10 mouse cellular contexts compared by ENCODE assay signal in the genomic region with DNA sequence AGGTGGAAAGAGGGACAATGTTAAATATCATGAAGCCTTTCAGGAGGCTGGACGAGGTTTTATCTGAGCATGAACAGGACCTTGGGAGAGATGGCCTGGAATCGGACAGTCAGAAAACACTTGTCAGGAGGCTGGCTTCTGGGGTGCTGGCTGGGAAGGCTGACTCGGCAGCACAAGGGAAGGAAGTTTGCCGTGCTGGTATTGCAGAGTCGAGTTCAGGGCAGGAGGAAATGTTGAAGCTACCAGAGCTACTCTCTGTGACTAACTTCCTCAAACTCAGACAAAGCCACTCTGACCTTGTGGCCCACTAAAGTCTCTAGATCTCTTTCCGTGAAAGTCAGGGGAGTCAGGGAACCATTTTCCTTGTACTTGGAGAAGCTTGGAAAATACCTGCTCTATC.
DNase-seq lines count a peak whose midpoint lies in the region; ATAC-seq and TF ChIP-seq lines count a peak whose summit lies in the region.
"Had no signal": no experiment of that assay in that cellular context is flagged by ENCODE, and none has a peak within 500 bp of the region (broad histone marks: within the 10 kb centered on the region; RNA-seq: fewer than 3 reads in every experiment).

No protein-coding gene starts in this region.

- H3K4me1 ChIP-seq in bone marrow, adult 2 months (ENCODE audit: control insufficient read depth, insufficient read depth, low read length), result peaks cover 14% of the 10 kb centered on the region
- no peaks in the 10 kb centered on the region for H3K4me1 ChIP-seq in intestine, embryonic 16.5 days (ENCODE audit: control insufficient read depth, insufficient read depth, low read length)
- H3K4me1 ChIP-seq: hindbrain, embryonic 10.5 days had no signal

- H3K9ac ChIP-seq in intestine, embryonic 16.5 days (ENCODE audit: low read depth, low read length), result no peak overlapping the region

- H3K9me3 ChIP-seq in intestine, embryonic 16.5 days (ENCODE audit: control insufficient read depth, low read length), result no peaks in the 10 kb centered on the region
- H3K9me3 ChIP-seq: hindbrain, embryonic 10.5 days had no signal

- peak overlapping the region; percentile 18; the same call in 1 of the 2 replicates for H3K27ac ChIP-seq in layer of hippocampus, adult 2 months
- peak overlapping the region; percentile 75 for H3K27ac ChIP-seq in bone marrow, adult 2 months (ENCODE audit: control insufficient read depth, insufficient read depth, low read depth, low read length, poor library complexity)
- H3K27ac ChIP-seq in intestine, embryonic 16.5 days (ENCODE audit: low read length), result no peak overlapping the region
- H3K27ac ChIP-seq: hindbrain, embryonic 10.5 days had no signal

- DNase-seq in layer of hippocampus, adult 2 months (ENCODE audit: low spot score in 2 of 2), result no peak
- DNase-seq in layer of hippocampus, adult 18-20 months (ENCODE audit: low spot score in 2 of 2), result no peak
- DNase-seq in urinary bladder, adult 2 months (ENCODE audit: low spot score), result no peak
- DNase-seq: cerebellum, postnatal 14 days had no signal

- no peaks in the 10 kb centered on the region for H3K27me3 ChIP-seq in intestine, embryonic 16.5 days (replicated peaks; ENCODE audit: control insufficient read depth, insufficient read depth, low read length)

- TF ChIP-seq POLR2A in bone marrow, adult 2 months (IDR thresholded peaks at IDR 0.05; ENCODE audit: borderline replicate concordance, control insufficient read depth, low read depth, low read length), result no peak

- no peak overlapping the region for H3K4me2 ChIP-seq in intestine, embryonic 16.5 days (ENCODE audit: low read depth, low read length)

- 4% methylated on average over 6 of the region's 6 CpGs for WGBS in bone marrow, adult 2 months
- WGBS in intestine, embryonic 16.5 days, result 64% methylated on average over 6 of the region's 6 CpGs

- TF ChIP-seq CTCF in layer of hippocampus, adult 2 months (conservative IDR thresholded peaks at IDR 0.05), result no peak
- no peak for TF ChIP-seq CTCF in bone marrow, adult 2 months (IDR thresholded peaks at IDR 0.05; ENCODE audit: control insufficient read depth, insufficient read depth, low read length)

- ATAC-seq in hematopoietic stem cell, adult 5-6 weeks (replicated peaks in 1 of 2; ENCODE audit: insufficient read depth in 1 of 2, low FRiP score in 2 of 2, low TSS enrichment in 1 of 2, low read depth in 1 of 2, poor library complexity in 2 of 2, severe bottlenecking in 2 of 2), result peak; percentile 67 to 73
- peak; percentile 67 for ATAC-seq in megakaryocyte progenitor cell, adult 5-6 weeks (replicated peaks; ENCODE audit: poor library complexity)
- no peak for ATAC-seq in intestine, embryonic 16.5 days

- H3K36me3 ChIP-seq in intestine, embryonic 16.5 days (ENCODE audit: control insufficient read depth, insufficient read depth, low read length), result no peaks in the 10 kb centered on the region
- H3K36me3 ChIP-seq: G1E; hindbrain, embryonic 10.5 days had no signal

- H3K4me3 ChIP-seq in layer of hippocampus, adult 2 months, result no peak overlapping the region
- no peak overlapping the region for H3K4me3 ChIP-seq in bone marrow, adult 2 months (replicated peaks; ENCODE audit: control insufficient read depth, low read depth, low read length)
- H3K4me3 ChIP-seq in intestine, embryonic 16.5 days (ENCODE audit: low read length), result no peak overlapping the region
- H3K4me3 ChIP-seq: hindbrain, embryonic 10.5 days had no signal
